Mouse (Mus musculus) erythroblast, embryonic 14.5 days (primary cell): ENCODE measurements around the gene Rfx2.

ENCODE experiments used
- GATA1 ChIP-seq: IDR thresholded peaks from 2 replicates; pipeline ENCODE4 v1.6.1; 2012; ENCODE audit warnings: low read length, inconsistent platforms, mixed read lengths
- TAL1 ChIP-seq: IDR thresholded peaks from 3 replicates; pipeline ENCODE4 v1.6.1; 2012; ENCODE audit warnings: low read length, inconsistent platforms, mixed read lengths

GRCm38 (mm10) chr17:56765431-56765830, 65.4 kb downstream of the Rfx2 start:
- TF ChIP-seq TAL1 (no peak), GATA1 (no peak)
